Mouse (Mus musculus) intestine, embryonic 16.5 days (tissue): ENCODE measurements around the gene Parpbp. TPM values are rescaled to one million over a fixed set of nuclear protein-coding genes. Genes with fewer than 3 reads are reported as not detected.

Source experiments
- ATAC-seq: fragments of 200-750 bp; cut with Nextera tagmentation; 2 replicates; pipeline ENCODE4 v1.8.0; 2017; ENCODE audit warnings: moderate TSS enrichment, moderate library complexity
- H3K27ac ChIP-seq: fragments of 300-500 bp; sonication (generic); 2 replicates; pipeline ENCODE4 v1.5.1; 2014; ENCODE audit warnings: mild to moderate bottlenecking, low read length
- H3K27me3 ChIP-seq: fragments of 300-500 bp; sonication (generic); replicated peaks from 2 replicates; pipeline ENCODE4 v1.6.1; 2014; ENCODE audit warnings: low read length, control low read depth, mixed read lengths; ENCODE audit not compliant: control insufficient read depth, insufficient read depth
- H3K36me3 ChIP-seq: fragments of 300-500 bp; sonication (generic); 2 replicates; pipeline ENCODE4 v1.6.1; 2014; ENCODE audit warnings: low read length, control low read depth; ENCODE audit not compliant: control insufficient read depth, insufficient read depth
- H3K4me1 ChIP-seq: fragments of 300-500 bp; sonication (generic); 2 replicates; pipeline ENCODE4 v1.6.1; 2014; ENCODE audit warnings: low read length, control low read depth, mixed read lengths; ENCODE audit not compliant: control insufficient read depth, insufficient read depth
- H3K4me2 ChIP-seq: fragments of 300-500 bp; sonication (generic); 2 replicates; pipeline ENCODE4 v1.6.1; 2014; ENCODE audit warnings: low read depth, low read length, control low read depth
- H3K4me3 ChIP-seq: fragments of 300-500 bp; sonication (generic); 2 replicates; pipeline ENCODE4 v1.5.1; 2014; ENCODE audit warnings: mild to moderate bottlenecking, low read length
- H3K9ac ChIP-seq: fragments of 300-500 bp; sonication (generic); 2 replicates; pipeline ENCODE4 v1.6.1; 2014; ENCODE audit warnings: low read depth, low read length
- H3K9me3 ChIP-seq: fragments of 300-500 bp; sonication (generic); 2 replicates; pipeline ENCODE4 v1.6.1; 2016; ENCODE audit warnings: low read length, control low read depth; ENCODE audit not compliant: control insufficient read depth
- WGBS: fragments of 180-500 bp; shearing (Covaris S2); extraction: QIAGEN DNeasy Blood & Tissue Kit; methylation state at CpG from one replicate; pipeline ENCODE4 v1.1.7; 2014; 5-methylcytosine and 5-hydroxymethylcytosine counted together
- polyA plus RNA-seq: library from polyadenylated mRNA; unstranded; fragments of >200 nt; fragmentation: Nextera tagmentation; extraction: Ambion mirVana; gene quantifications from 2 replicates; pipeline ENCODE4 v1.2.1, GENCODE M21; 2015

Gene Parpbp
- polyA plus RNA-seq, 1 experiment from 2014 or later: 10.2 TPM

- no peak overlapping the region for H3K27ac ChIP-seq
- ATAC-seq: no peak
- no peaks in the 10 kb centered on the region for H3K4me1 ChIP-seq
- no peaks in the 10 kb centered on the region for H3K9me3 ChIP-seq
- H3K4me3 ChIP-seq: no peak overlapping the region
- no peak overlapping the region for H3K9ac ChIP-seq
- H3K4me2 ChIP-seq: no peak overlapping the region
- H3K27me3 ChIP-seq: no peaks in the 10 kb centered on the region
- 55% methylated on average over 11 of the region's 11 CpGs for whole genome bisulfite sequencing
- no peaks in the 10 kb centered on the region for H3K36me3 ChIP-seq
Observed at GRCm38 (mm10) chr10:88046098-88046771, 100.5 kb downstream of the Parpbp start.

GRCm38 (mm10) chr10:88044297-88044696, 102.4 kb downstream of the Parpbp start:
- no peak for ATAC-seq

More at GRCm38 (mm10) chr10:88044297-88044696, 102.4 kb downstream of the Parpbp start:
- no peaks in the 10 kb centered on the region for H3K4me1 ChIP-seq
- 59% methylated on average over 4 of the region's 4 CpGs for WGBS
- H3K4me2 ChIP-seq: no peak overlapping the region
- no peaks in the 10 kb centered on the region for H3K27me3 ChIP-seq
- no peak overlapping the region for H3K9ac ChIP-seq
- no peaks in the 10 kb centered on the region for H3K36me3 ChIP-seq
- H3K4me3 ChIP-seq: no peak overlapping the region
- no peak overlapping the region for H3K27ac ChIP-seq
- H3K9me3 ChIP-seq: no peaks in the 10 kb centered on the region

Other genes starting within 250 kb of the Parpbp start
- gene Pmch, start 55.9 kb downstream of the Parpbp start, polyA plus RNA-seq: 0.36 and 0.50 TPM in 2 replicates
- 59.1 and 66.3 TPM in 2 replicates for gene Nup37, start 51 bp upstream of the Parpbp start, polyA plus RNA-seq
- gene Washc3, start 54.2 kb upstream of the Parpbp start, polyA plus RNA-seq: 65.8 and 69.2 TPM in 2 replicates
- 3.4 and 3.5 TPM in 2 replicates for gene Dram1, start 232.1 kb upstream of the Parpbp start, polyA plus RNA-seq
- gene Gnptab, start 232.2 kb upstream of the Parpbp start, polyA plus RNA-seq: 12.3 and 15.0 TPM in 2 replicates